ENCODE assay signal across 15 mouse cellular contexts in the genomic region with DNA sequence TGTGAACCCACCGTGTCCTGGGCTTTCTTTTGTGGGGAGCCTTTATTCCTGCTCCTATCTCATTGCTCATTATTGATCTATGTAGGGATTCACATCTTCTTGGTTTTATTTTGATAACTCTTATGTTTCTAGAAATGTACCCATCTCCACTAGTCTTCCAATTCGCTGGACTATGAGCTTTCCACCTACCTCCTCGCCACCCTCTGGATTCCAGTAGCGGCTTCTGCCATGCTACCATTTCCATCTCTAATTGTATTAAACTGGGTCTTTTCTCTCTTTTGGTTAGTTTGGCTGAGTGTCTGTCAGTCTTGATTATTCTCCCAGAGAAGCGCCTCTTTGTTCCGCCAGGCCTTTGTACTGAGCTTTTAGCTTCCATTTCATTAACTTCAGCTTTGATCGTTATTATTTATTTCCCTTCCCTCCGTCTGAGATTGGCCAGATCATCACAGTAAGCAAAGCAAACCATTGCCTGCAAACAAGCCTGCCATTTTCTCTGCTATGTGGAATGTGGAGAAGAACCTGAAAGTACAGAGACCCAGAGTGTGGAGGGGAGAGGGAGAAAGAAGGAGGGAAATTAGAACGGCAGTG.
DNase-seq lines count a peak whose midpoint lies in the region; ATAC-seq lines count a peak whose summit lies in the region.
"Had no signal": no experiment of that assay in that cellular context is flagged by ENCODE, and none has a peak within 500 bp of the region (broad histone marks: within the 10 kb centered on the region; RNA-seq: fewer than 3 reads in every experiment).

No protein-coding gene starts in this region.

- no peaks in the 10 kb centered on the region for H3K27me3 ChIP-seq in forebrain, embryonic 16.5 days (replicated peaks; ENCODE audit: control insufficient read depth, insufficient read depth, low read length)
- no peaks in the 10 kb centered on the region for H3K27me3 ChIP-seq in midbrain, embryonic 12.5 days

- H3K9ac ChIP-seq in forebrain, embryonic 16.5 days (replicated peaks; ENCODE audit: low read depth, low read length): no peak overlapping the region
- no peak overlapping the region for H3K9ac ChIP-seq in midbrain, embryonic 12.5 days (replicated peaks)

- no peak overlapping the region for H3K4me2 ChIP-seq in forebrain, embryonic 16.5 days (ENCODE audit: low read length)
- peak overlapping the region; percentile 14; the same call in 1 of the 2 replicates for H3K4me2 ChIP-seq in midbrain, embryonic 12.5 days (replicated peaks)

- H3K4me1 ChIP-seq in forebrain, embryonic 16.5 days (replicated peaks; ENCODE audit: control insufficient read depth, insufficient read depth, low read length): peaks cover 20% of the 10 kb centered on the region
- H3K4me1 ChIP-seq in midbrain, embryonic 12.5 days: peaks cover 35% of the 10 kb centered on the region

- H3K27ac ChIP-seq in forebrain, embryonic 16.5 days (ENCODE audit: low read length): 0 out of 2 replicates have a peak overlapping the region, but pooled peaks have one; percentile 18
- H3K27ac ChIP-seq in midbrain, embryonic 12.5 days (replicated peaks): peak overlapping the region; percentile 60
- H3K27ac ChIP-seq: heart, adult 2 months; kidney, postnatal 0 days had no signal

- H3K36me3 ChIP-seq in forebrain, embryonic 16.5 days (ENCODE audit: control insufficient read depth, insufficient read depth): no peaks in the 10 kb centered on the region
- H3K36me3 ChIP-seq in midbrain, embryonic 12.5 days: no peaks in the 10 kb centered on the region

- no peaks in the 10 kb centered on the region for H3K9me3 ChIP-seq in forebrain, embryonic 16.5 days (ENCODE audit: control insufficient read depth, low read length)
- H3K9me3 ChIP-seq in midbrain, embryonic 12.5 days: no peaks in the 10 kb centered on the region

- no peak overlapping the region for H3K4me3 ChIP-seq in forebrain, embryonic 16.5 days (replicated peaks; ENCODE audit: low read length)
- H3K4me3 ChIP-seq in midbrain, embryonic 12.5 days: no peak overlapping the region
- H3K4me3 ChIP-seq: heart, adult 2 months had no signal

- 12% methylated on average over 9 of the region's 9 CpGs for WGBS in forebrain, embryonic 16.5 days
- WGBS in midbrain, embryonic 12.5 days: 18% methylated on average over 9 of the region's 9 CpGs

- ATAC-seq in forebrain, embryonic 16.5 days: no peak
- ATAC-seq in midbrain, embryonic 12.5 days (ENCODE audit: low FRiP score, low read depth): peak; percentile 31; the same call in 1 of the 2 replicates
- ATAC-seq in granulocyte monocyte progenitor cell, adult 5-6 weeks (replicated peaks; ENCODE audit: poor library complexity, severe bottlenecking): no peak
- no peak for ATAC-seq in CD4-positive, CD25-positive, alpha-beta regulatory T cell, adult 4 months

- DNase-seq in embryo, embryonic 10.5 days (ENCODE audit: low spot score): peak; percentile 53
- no peak for DNase-seq in embryo, embryonic 9.5 days (ENCODE audit: extremely low spot score)
- peak; percentile 25 for DNase-seq in brain, adult 2 months (ENCODE audit: low read depth, low spot score)
- no peak for DNase-seq in thymus, postnatal 0 days (ENCODE audit: low spot score)
- DNase-seq: cerebellum, adult 18-20 months; heart, adult 2 months; layer of hippocampus, adult 9-11 months; lung, adult 2 months; lung, postnatal 4 days; right cerebral cortex, postnatal 25 days had no signal

Comparison
In these comparisons a context has a peak if more than half of its experiments do, and no peak if none do; other contexts are left out.
1. DNase-seq: peak in embryo, embryonic 10.5 days (single experiment) and brain, adult 2 months (single experiment); none in embryo, embryonic 9.5 days (single experiment) and thymus, postnatal 0 days (single experiment).